ENCODE assay signal across 16 mouse cellular contexts in genomic region chr6:88384420-88385053, GRCm38 (mm10).
A peak's percentile ranks its signal among the peaks of the same experiment; 100 is the strongest.
DNase-seq lines count a peak whose midpoint lies in the region; ATAC-seq and TF ChIP-seq lines count a peak whose summit lies in the region.
"Had no signal": no experiment of that assay in that cellular context is flagged by ENCODE, and none has a peak within 500 bp of the region (broad histone marks: within the 10 kb centered on the region; RNA-seq: fewer than 3 reads in every experiment).

No protein-coding gene starts in this region.

- no peak overlapping the region for H3K9ac ChIP-seq in forebrain, embryonic 12.5 days
- H3K9ac ChIP-seq in forebrain, embryonic 13.5 days, result no peak overlapping the region
- H3K9ac ChIP-seq in lung, embryonic 14.5 days, result no peak overlapping the region
- no peak overlapping the region for H3K9ac ChIP-seq in lung, postnatal 0 days (replicated peaks; ENCODE audit: low read depth)
- H3K9ac ChIP-seq in stomach, embryonic 16.5 days (ENCODE audit: low read length), result no peak overlapping the region

- no peak for TF ChIP-seq EP300 in lung, postnatal 0 days (IDR thresholded peaks at IDR 0.05)

- H3K36me3 ChIP-seq in forebrain, embryonic 12.5 days (replicated peaks), result no peaks in the 10 kb centered on the region
- no peaks in the 10 kb centered on the region for H3K36me3 ChIP-seq in forebrain, embryonic 13.5 days (ENCODE audit: poor library complexity, severe bottlenecking)
- H3K36me3 ChIP-seq in lung, embryonic 14.5 days (ENCODE audit: insufficient read depth), result no peaks in the 10 kb centered on the region
- H3K36me3 ChIP-seq in lung, postnatal 0 days (ENCODE audit: insufficient read depth, low read length), result no peaks in the 10 kb centered on the region
- no peaks in the 10 kb centered on the region for H3K36me3 ChIP-seq in limb, embryonic 10.5 days
- no peaks in the 10 kb centered on the region for H3K36me3 ChIP-seq in stomach, embryonic 16.5 days (ENCODE audit: control insufficient read depth, insufficient read depth, low read length)
- no peaks in the 10 kb centered on the region for H3K36me3 ChIP-seq in thymus, adult 2 months (ENCODE audit: control insufficient read depth, insufficient read depth, low read length)

- no peaks in the 10 kb centered on the region for H3K9me3 ChIP-seq in forebrain, embryonic 12.5 days
- H3K9me3 ChIP-seq in forebrain, embryonic 13.5 days (replicated peaks), result no peaks in the 10 kb centered on the region
- no peaks in the 10 kb centered on the region for H3K9me3 ChIP-seq in lung, embryonic 14.5 days (ENCODE audit: low read depth, low read length)
- H3K9me3 ChIP-seq in lung, postnatal 0 days (ENCODE audit: low read length), result no peaks in the 10 kb centered on the region
- H3K9me3 ChIP-seq in limb, embryonic 10.5 days (replicated peaks), result no peaks in the 10 kb centered on the region
- no peaks in the 10 kb centered on the region for H3K9me3 ChIP-seq in stomach, embryonic 16.5 days (replicated peaks; ENCODE audit: control insufficient read depth, low read length)
- H3K9me3 ChIP-seq: megakaryocyte, embryonic 14.5 days had no signal

- no peak for ATAC-seq in forebrain, embryonic 12.5 days (ENCODE audit: low FRiP score)
- no peak for ATAC-seq in forebrain, embryonic 13.5 days
- ATAC-seq in lung, embryonic 14.5 days (ENCODE audit: insufficient read depth), result no peak
- no peak for ATAC-seq in lung, postnatal 0 days
- ATAC-seq in stomach, embryonic 16.5 days (ENCODE audit: insufficient read depth, low FRiP score), result no peak

- no peak overlapping the region for H3K4me2 ChIP-seq in forebrain, embryonic 12.5 days
- no peak overlapping the region for H3K4me2 ChIP-seq in forebrain, embryonic 13.5 days
- no peak overlapping the region for H3K4me2 ChIP-seq in lung, embryonic 14.5 days
- no peak overlapping the region for H3K4me2 ChIP-seq in lung, postnatal 0 days (replicated peaks; ENCODE audit: low read depth, low read length)
- H3K4me2 ChIP-seq in stomach, embryonic 16.5 days (ENCODE audit: low read depth, low read length), result no peak overlapping the region

- no peak for DNase-seq in lung, embryonic 14.5 days
- no peak for DNase-seq in lung, postnatal 0 days (ENCODE audit: low spot score)
- no peak for DNase-seq in limb, embryonic 10.5 days (ENCODE audit: low spot score)
- no peak for DNase-seq in thymus, adult 2 months
- no peak for DNase-seq in cerebellum, adult 8-10 months
- DNase-seq: adrenal gland, postnatal 10 days; cerebellum, postnatal 25 days; gastrocnemius, postnatal 25 days; heart, postnatal 36 days; kidney, adult 2 months; layer of hippocampus, adult 9-11 months; lung, adult 2 months had no signal

- peaks cover 28% of the 10 kb centered on the region for H3K4me1 ChIP-seq in forebrain, embryonic 12.5 days
- peaks cover 23% of the 10 kb centered on the region for H3K4me1 ChIP-seq in forebrain, embryonic 13.5 days
- peaks cover 15% of the 10 kb centered on the region for H3K4me1 ChIP-seq in lung, embryonic 14.5 days (ENCODE audit: insufficient read depth)
- H3K4me1 ChIP-seq in lung, postnatal 0 days (ENCODE audit: insufficient read depth, low read depth, low read length), result peaks cover 3% of the 10 kb centered on the region; the same call in 1 of the 2 replicates
- peaks cover 51% of the 10 kb centered on the region for H3K4me1 ChIP-seq in limb, embryonic 10.5 days
- H3K4me1 ChIP-seq in stomach, embryonic 16.5 days (ENCODE audit: control insufficient read depth, insufficient read depth, low read length), result peaks cover 18% of the 10 kb centered on the region
- H3K4me1 ChIP-seq in thymus, adult 2 months (replicated peaks; ENCODE audit: control insufficient read depth, insufficient read depth, low read length), result peaks cover 3% of the 10 kb centered on the region

- 74% methylated on average over 8 of the region's 8 CpGs for WGBS in forebrain, embryonic 12.5 days
- 77% methylated on average over 8 of the region's 8 CpGs for WGBS in forebrain, embryonic 13.5 days
- WGBS in lung, embryonic 14.5 days, result 56% methylated on average over 8 of the region's 8 CpGs
- 66% methylated on average over 8 of the region's 8 CpGs for WGBS in lung, postnatal 0 days
- WGBS in limb, embryonic 10.5 days, result 60% methylated on average over 8 of the region's 8 CpGs
- WGBS in stomach, embryonic 16.5 days, result 60% methylated on average over 8 of the region's 8 CpGs
- WGBS in thymus, adult 2 months, result 88% methylated on average over 8 of the region's 8 CpGs

- no peak overlapping the region for H3K4me3 ChIP-seq in forebrain, embryonic 12.5 days (replicated peaks)
- no peak overlapping the region for H3K4me3 ChIP-seq in forebrain, embryonic 13.5 days
- no peak overlapping the region for H3K4me3 ChIP-seq in lung, embryonic 14.5 days (ENCODE audit: low read depth, low read length)
- H3K4me3 ChIP-seq in lung, postnatal 0 days (ENCODE audit: low read depth, low read length), result no peak overlapping the region
- no peak overlapping the region for H3K4me3 ChIP-seq in limb, embryonic 10.5 days
- H3K4me3 ChIP-seq in stomach, embryonic 16.5 days (replicated peaks; ENCODE audit: low read length), result no peak overlapping the region
- H3K4me3 ChIP-seq in thymus, adult 2 months (ENCODE audit: control insufficient read depth, insufficient read depth, low read length), result no peak overlapping the region
- H3K4me3 ChIP-seq: megakaryocyte, embryonic 14.5 days had no signal

- TF ChIP-seq CTCF in lung, embryonic 14.5 days (IDR thresholded peaks at IDR 0.05; ENCODE audit: low read depth), result no peak
- no peak for TF ChIP-seq CTCF in lung, postnatal 0 days (IDR thresholded peaks at IDR 0.05)
- TF ChIP-seq CTCF in thymus, adult 2 months (IDR thresholded peaks at IDR 0.05; ENCODE audit: borderline replicate concordance, control insufficient read depth, extremely low read depth, insufficient read depth, low read length, poor library complexity), result no peak

- 0 out of 2 replicates have a peak overlapping the region, but pooled peaks have one; percentile 31 for H3K27ac ChIP-seq in forebrain, embryonic 12.5 days
- no peak overlapping the region for H3K27ac ChIP-seq in forebrain, embryonic 13.5 days
- peak overlapping the region; percentile 51 for H3K27ac ChIP-seq in lung, embryonic 14.5 days (ENCODE audit: low read depth)
- no peak overlapping the region for H3K27ac ChIP-seq in lung, postnatal 0 days (ENCODE audit: low read length)
- peak overlapping the region; percentile 79 for H3K27ac ChIP-seq in limb, embryonic 10.5 days
- peak overlapping the region; percentile 72 for H3K27ac ChIP-seq in stomach, embryonic 16.5 days (ENCODE audit: low read length)
- H3K27ac ChIP-seq in thymus, adult 2 months (ENCODE audit: control insufficient read depth, insufficient read depth, low read length), result no peak overlapping the region

- no peaks in the 10 kb centered on the region for H3K27me3 ChIP-seq in forebrain, embryonic 12.5 days
- no peaks in the 10 kb centered on the region for H3K27me3 ChIP-seq in forebrain, embryonic 13.5 days
- H3K27me3 ChIP-seq in lung, embryonic 14.5 days (ENCODE audit: insufficient read depth, low read length), result no peaks in the 10 kb centered on the region
- H3K27me3 ChIP-seq in lung, postnatal 0 days (replicated peaks; ENCODE audit: insufficient read depth, low read length), result no peaks in the 10 kb centered on the region
- H3K27me3 ChIP-seq in limb, embryonic 10.5 days (ENCODE audit: low read depth, poor library complexity, severe bottlenecking), result no peaks in the 10 kb centered on the region
- no peaks in the 10 kb centered on the region for H3K27me3 ChIP-seq in stomach, embryonic 16.5 days (ENCODE audit: control insufficient read depth, insufficient read depth, low read length)
- no peaks in the 10 kb centered on the region for H3K27me3 ChIP-seq in thymus, adult 2 months (ENCODE audit: control insufficient read depth, insufficient read depth, low read length)

- TF ChIP-seq POLR2A in thymus, adult 2 months (IDR thresholded peaks at IDR 0.05; ENCODE audit: control insufficient read depth, extremely low read depth, insufficient read depth, low read length, poor library complexity), result no peak

Comparison
In these comparisons a context has a peak if more than half of its experiments do, and no peak if none do; other contexts are left out.
1. H3K27ac ChIP-seq: peak in forebrain, embryonic 12.5 days (single experiment), lung, embryonic 14.5 days (single experiment), limb, embryonic 10.5 days (single experiment) and stomach, embryonic 16.5 days (single experiment); none in forebrain, embryonic 13.5 days (single experiment), lung, postnatal 0 days (single experiment) and thymus, adult 2 months (single experiment).